13 mouse cellular contexts compared by ENCODE assay signal in the genomic region with DNA sequence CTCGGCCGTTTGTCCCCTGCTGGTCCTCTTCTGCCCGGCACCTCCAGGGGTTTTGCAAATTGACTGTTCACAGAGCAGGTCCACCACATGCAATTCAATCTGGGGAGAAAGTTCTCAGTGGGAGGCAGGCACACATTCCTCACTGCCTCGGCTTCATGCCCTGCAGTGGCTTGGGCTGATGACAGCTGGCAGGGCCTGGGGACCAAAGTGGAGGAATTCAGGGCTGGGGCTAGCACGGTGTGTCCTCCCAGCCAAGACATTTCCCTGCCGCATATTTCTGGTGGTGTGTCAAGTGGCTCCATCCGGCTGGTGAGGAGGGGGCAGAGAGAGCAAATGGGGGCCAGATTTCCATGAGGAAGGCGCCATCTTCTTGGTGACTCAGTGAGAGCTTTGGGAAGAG. TPM values are rescaled to one million over a fixed set of nuclear protein-coding genes. Genes with fewer than 3 reads are reported as not detected.
A peak's percentile ranks its signal among the peaks of the same experiment; 100 is the strongest.
DNase-seq lines count a peak whose midpoint lies in the region; ATAC-seq and TF ChIP-seq lines count a peak whose summit lies in the region.
"Had no signal": no experiment of that assay in that cellular context is flagged by ENCODE, and none has a peak within 500 bp of the region (broad histone marks: within the 10 kb centered on the region; RNA-seq: fewer than 3 reads in every experiment).

No protein-coding gene starts in this region.

- DNase-seq in adrenal gland, postnatal 10 days = peak; percentile 36
- DNase-seq in adrenal gland, adult 2 months = no peak
- peak; percentile 64 for DNase-seq in kidney, postnatal 0 days (ENCODE audit: low spot score)
- DNase-seq in kidney, adult 9 months = no peak
- DNase-seq in heart, postnatal 25 days (ENCODE audit: low spot score) = peak; percentile 13
- DNase-seq in thymus, postnatal 14 days = no peak
- DNase-seq: cerebellum, adult 9-11 months had no signal

- TF ChIP-seq CTCF in kidney, postnatal 0 days (IDR thresholded peaks at IDR 0.05; ENCODE audit: low read depth) = no peak

- H3K4me1 ChIP-seq in kidney, postnatal 0 days (replicated peaks; ENCODE audit: insufficient read depth, low read length) = no peaks in the 10 kb centered on the region
- H3K4me1 ChIP-seq in embryonic facial prominence, embryonic 15.5 days = peaks cover 26% of the 10 kb centered on the region

- 27% methylated on average over 8 of the region's 8 CpGs for WGBS in kidney, postnatal 0 days
- WGBS in embryonic facial prominence, embryonic 15.5 days = 16% methylated on average over 8 of the region's 8 CpGs

- no peak overlapping the region for H3K27ac ChIP-seq in kidney, postnatal 0 days
- H3K27ac ChIP-seq in embryonic facial prominence, embryonic 15.5 days (replicated peaks) = no peak overlapping the region
- H3K27ac ChIP-seq: hindbrain, embryonic 12.5 days; liver, embryonic 14.5 days; neural tube, embryonic 12.5 days had no signal

- H3K36me3 ChIP-seq in kidney, postnatal 0 days (ENCODE audit: insufficient read depth, low read length) = no peaks in the 10 kb centered on the region
- no peaks in the 10 kb centered on the region for H3K36me3 ChIP-seq in embryonic facial prominence, embryonic 15.5 days
- H3K36me3 ChIP-seq: hindbrain, embryonic 12.5 days; neural tube, embryonic 12.5 days had no signal

- no peaks in the 10 kb centered on the region for H3K9me3 ChIP-seq in kidney, postnatal 0 days (replicated peaks; ENCODE audit: low read length)
- H3K9me3 ChIP-seq in embryonic facial prominence, embryonic 15.5 days (replicated peaks) = no peaks in the 10 kb centered on the region
- H3K9me3 ChIP-seq: hindbrain, embryonic 12.5 days; neural tube, embryonic 12.5 days had no signal

- H3K4me3 ChIP-seq in kidney, postnatal 0 days (replicated peaks; ENCODE audit: low read depth, low read length) = no peak overlapping the region
- no peak overlapping the region for H3K4me3 ChIP-seq in embryonic facial prominence, embryonic 15.5 days (replicated peaks)
- H3K4me3 ChIP-seq: hindbrain, embryonic 12.5 days; neural tube, embryonic 12.5 days had no signal

- intact Hi-C loops in heart, postnatal 25 days (cut with DNase I) = no loop called here

- no peak for ATAC-seq in kidney, postnatal 0 days (replicated peaks; ENCODE audit: low FRiP score, low read depth)
- ATAC-seq in embryonic facial prominence, embryonic 15.5 days (ENCODE audit: insufficient number of reproducible peaks, low FRiP score, low TSS enrichment, low read depth) = peak; percentile 70; the same call in 1 of the 2 replicates
- ATAC-seq in inflammation-experienced regulatory T-cells, adult 6 months = no peak

- H3K9ac ChIP-seq in kidney, postnatal 0 days (ENCODE audit: low read depth, low read length) = no peak overlapping the region
- H3K9ac ChIP-seq in embryonic facial prominence, embryonic 15.5 days = no peak overlapping the region
- H3K9ac ChIP-seq: hindbrain, embryonic 12.5 days; liver, embryonic 14.5 days; neural tube, embryonic 12.5 days had no signal

- H3K4me2 ChIP-seq in kidney, postnatal 0 days (ENCODE audit: low read length) = no peak overlapping the region
- H3K4me2 ChIP-seq in embryonic facial prominence, embryonic 15.5 days (replicated peaks) = 0 out of 2 replicates have a peak overlapping the region, but pooled peaks have one; percentile 1
- H3K4me2 ChIP-seq: hindbrain, embryonic 12.5 days; midbrain, embryonic 11.5 days; neural tube, embryonic 12.5 days had no signal

- H3K27me3 ChIP-seq in kidney, postnatal 0 days (ENCODE audit: insufficient read depth, low read length) = no peaks in the 10 kb centered on the region
- H3K27me3 ChIP-seq in embryonic facial prominence, embryonic 15.5 days = no peaks in the 10 kb centered on the region
- H3K27me3 ChIP-seq: neural tube, embryonic 12.5 days had no signal

RNA-seq across cellular contexts. Expression of a gene that starts 22.5 kb away (rescaled TPM):
- 1 to 10 TPM; 1.8 to 3.2 TPM for total RNA-seq in adrenal gland, postnatal 10 days (2021)
- 1 to 10 TPM; 1.0 to 2.8 TPM for total RNA-seq in adrenal gland, adult 2 months (2021)
- 1.8 and 1.9 TPM in 2 replicates for polyA plus RNA-seq in adrenal gland, adult 2 months (2012; rRNA removed)
- polyA plus RNA-seq in kidney, postnatal 0 days (2015; fragmentation: Nextera tagmentation; extraction: Ambion mirVana) = 1.8 and 2.1 TPM in 2 replicates
- polyA plus RNA-seq in embryonic facial prominence, embryonic 15.5 days (2015; fragmentation: Nextera tagmentation; extraction: Ambion mirVana) = 6.0 and 6.6 TPM in 2 replicates
- total RNA-seq in heart, postnatal 25 days (2021) = 1 to 10 TPM in 1 of 2 experiments, under 1 TPM in 1; 0.75 to 2.4 TPM
- polyA plus RNA-seq in inflammation-experienced regulatory T-cells, adult 6 months (2017; shearing (Covaris generic)) = not detected

Comparison
In these comparisons a context has a peak if more than half of its experiments do, and no peak if none do; other contexts are left out.
1. DNase-seq: peak in adrenal gland, postnatal 10 days (single experiment), kidney, postnatal 0 days (single experiment) and heart, postnatal 25 days (single experiment); none in adrenal gland, adult 2 months (single experiment), kidney, adult 9 months (single experiment) and thymus, postnatal 14 days (single experiment).